Mouse (Mus musculus) thymus, adult 2 months (tissue): Measurements from ENCODE around the gene Prkn.

Source experiments
- CTCF ChIP-seq: fragments of 200-500 bp; IDR thresholded peaks from 2 replicates; pipeline ENCODE4 v1.5.1; 2012; ENCODE audit warnings: mild to moderate bottlenecking, control low read depth, low read length, moderate library complexity, borderline replicate concordance; ENCODE audit not compliant: control insufficient read depth, poor library complexity, insufficient read depth; ENCODE audit errors: extremely low read depth
- POLR2A ChIP-seq: fragments of 200-500 bp; IDR thresholded peaks from 2 replicates; pipeline ENCODE4 v1.6.1; 2012; ENCODE audit warnings: mild to moderate bottlenecking, low read length, control low read depth, moderate library complexity; ENCODE audit not compliant: control insufficient read depth, poor library complexity, insufficient read depth; ENCODE audit errors: extremely low read depth

- TF ChIP-seq CTCF (no peak), POLR2A (no peak)
Measured at GRCm38 (mm10) chr17:11089361-11089760, 249.2 kb downstream of the Prkn start.
